Mouse (Mus musculus) cortical plate, adult 2 months (tissue): ENCODE results near the gene Tnpo2.

ENCODE experiments used
- CTCF ChIP-seq: fragments of 200-500 bp; IDR thresholded peaks from 2 replicates; pipeline ENCODE4 v1.5.1; 2011; ENCODE audit warnings: mild to moderate bottlenecking, control low read depth, low read length; ENCODE audit not compliant: insufficient read depth; ENCODE audit errors: extremely low read depth
- POLR2A ChIP-seq: fragments of 200-500 bp; IDR thresholded peaks from 2 replicates; pipeline ENCODE4 v1.6.1; 2011; ENCODE audit warnings: mild to moderate bottlenecking, low read length, control low read depth; ENCODE audit not compliant: insufficient read depth; ENCODE audit errors: extremely low read depth

- TF ChIP-seq CTCF, result peak; percentile 94
- TF ChIP-seq POLR2A, result no peak
Measured at GRCm38 (mm10) chr8:85076993-85077392, 40.3 kb downstream of the Tnpo2 start.
